Mouse (Mus musculus) embryonic facial prominence, embryonic 12.5 days (tissue): Measurements from ENCODE around the gene Lmod1. TPM values are rescaled to one million over a fixed set of nuclear protein-coding genes. Genes with fewer than 3 reads are reported as not detected.

ENCODE experiments used
- polyA plus RNA-seq: library from polyadenylated mRNA; unstranded; fragments of >200 nt; fragmentation: Nextera tagmentation; extraction: Ambion mirVana; gene quantifications from 2 replicates; pipeline ENCODE4 v1.2.1, GENCODE M21; 2016

Gene Lmod1
- polyA plus RNA-seq, 1 experiment from 2014 or later: 0.87 TPM

Other genes starting within 250 kb of the Lmod1 start
- gene Lgr6, start 219.5 kb upstream of the Lmod1 start, polyA plus RNA-seq: 3.5 and 3.9 TPM in 2 replicates
- gene Ptpn7, start 192.1 kb upstream of the Lmod1 start, polyA plus RNA-seq: 1.4 and 1.7 TPM in 2 replicates
- 78.6 and 81.2 TPM in 2 replicates for gene Arl8a, start 178.0 kb upstream of the Lmod1 start, polyA plus RNA-seq
- not detected in 2 replicates for gene Gpr37l1, start 157.1 kb upstream of the Lmod1 start, polyA plus RNA-seq
- 5.5 and 6.6 TPM in 2 replicates for gene Elf3, start 66.2 kb upstream of the Lmod1 start, polyA plus RNA-seq
- 91.1 and 93.5 TPM in 2 replicates for gene Rnpep, start 40.7 kb upstream of the Lmod1 start, polyA plus RNA-seq
- 172 and 177 TPM in 2 replicates for gene Timm17a, start 11.0 kb upstream of the Lmod1 start, polyA plus RNA-seq
- gene Shisa4, start 50.4 kb downstream of the Lmod1 start, polyA plus RNA-seq: 43.5 and 43.6 TPM in 2 replicates
- 183 and 189 TPM in 2 replicates for gene Ipo9, start 105.7 kb downstream of the Lmod1 start, polyA plus RNA-seq